Mouse (Mus musculus) hindbrain, embryonic 12.5 days (tissue): ENCODE measurements around the gene Crat. TPM values are rescaled to one million over a fixed set of nuclear protein-coding genes. Genes with fewer than 3 reads are reported as not detected.

Experiments
- ATAC-seq: fragments of 200-750 bp; cut with Nextera tagmentation; 2 replicates; pipeline ENCODE4 v1.8.0; 2017; ENCODE audit warnings: moderate TSS enrichment; ENCODE audit not compliant: low FRiP score
- H3K27ac ChIP-seq: fragments of 300-500 bp; sonication (generic); 2 replicates; pipeline ENCODE4 v1.5.1; 2016; ENCODE audit warnings: mild to moderate bottlenecking
- H3K27me3 ChIP-seq: fragments of 300-500 bp; sonication (generic); 2 replicates; pipeline ENCODE4 v1.6.1; 2016; ENCODE audit warnings: mild to moderate bottlenecking
- H3K36me3 ChIP-seq: fragments of 300-500 bp; sonication (generic); 2 replicates; pipeline ENCODE4 v1.6.1; 2016; ENCODE audit warnings: mild to moderate bottlenecking
- H3K4me1 ChIP-seq: fragments of 300-500 bp; sonication (generic); 2 replicates; pipeline ENCODE4 v1.6.1; 2016
- H3K4me2 ChIP-seq: fragments of 300-500 bp; sonication (generic); replicated peaks from 2 replicates; pipeline ENCODE4 v1.6.1; 2016; ENCODE audit warnings: mild to moderate bottlenecking
- H3K4me3 ChIP-seq: fragments of 300-500 bp; sonication (generic); 2 replicates; pipeline ENCODE4 v1.5.1; 2016; ENCODE audit warnings: mild to moderate bottlenecking
- H3K9ac ChIP-seq: fragments of 300-500 bp; sonication (generic); 2 replicates; pipeline ENCODE4 v1.6.1; 2016; ENCODE audit warnings: mild to moderate bottlenecking, moderate library complexity
- H3K9me3 ChIP-seq: fragments of 300-500 bp; sonication (generic); replicated peaks from 2 replicates; pipeline ENCODE4 v1.6.1; 2016; ENCODE audit warnings: mild to moderate bottlenecking
- WGBS: fragments of 180-500 bp; shearing (Covaris S2); methylation state at CpG from one replicate; pipeline ENCODE4 v1.1.7; 2016; 5-methylcytosine and 5-hydroxymethylcytosine counted together
- microRNA-seq: library from miRNA; unstranded; fragments of <30 nt; microRNA quantifications from one replicate; pipeline ENCODE4, GENCODE M21; 2017
- polyA plus RNA-seq: library from polyadenylated mRNA; unstranded; fragments of >200 nt; fragmentation: Nextera tagmentation; extraction: Ambion mirVana; gene quantifications from 2 replicates; pipeline ENCODE4 v1.2.1, GENCODE M21; 2016

The Crat gene
- polyA plus RNA-seq, 1 experiment from 2014 or later: 23.9 TPM

GRCm38 (mm10) chr2:30357552-30358510 is 57.8 kb downstream of the Crat start:
- no peak for ATAC-seq
- Histone ChIP-seq H3K9me3 (no peaks in the 10 kb centered on the region), H3K4me2 (peak overlapping the region; percentile 78), H3K4me1 (peaks cover 28% of the 10 kb centered on the region), H3K9ac (peak overlapping the region; percentile 80), H3K27me3 (no peaks in the 10 kb centered on the region), H3K36me3 (peaks cover 19% of the 10 kb centered on the region), H3K27ac (no peak overlapping the region), H3K4me3 (peak overlapping the region; percentile 51)
- WGBS: 54% methylated on average over 8 of the region's 8 CpGs

GRCm38 (mm10) chr2:30356906-30357305 is 58.7 kb downstream of the Crat start:
- Histone ChIP-seq H3K4me2 (peak overlapping the region; percentile 78; the same call in 1 of the 2 replicates), H3K9me3 (no peaks in the 10 kb centered on the region), H3K4me3 (no peak overlapping the region), H3K36me3 (peaks cover 19% of the 10 kb centered on the region), H3K4me1 (peaks cover 28% of the 10 kb centered on the region), H3K27ac (no peak overlapping the region), H3K9ac (peak overlapping the region; percentile 45; the same call in 1 of the 2 replicates), H3K27me3 (no peaks in the 10 kb centered on the region)
- ATAC-seq: no peak
- WGBS: 59% methylated on average over 9 of the region's 9 CpGs

- Histone ChIP-seq H3K4me1 (peaks cover 28% of the 10 kb centered on the region), H3K36me3 (peaks cover 20% of the 10 kb centered on the region), H3K27me3 (no peaks in the 10 kb centered on the region), H3K27ac (no peak overlapping the region), H3K4me3 (no peak overlapping the region), H3K4me2 (no peak overlapping the region), H3K9me3 (no peaks in the 10 kb centered on the region), H3K9ac (no peak overlapping the region)
- WGBS: 58% methylated on average over 4 of the region's 4 CpGs
- no peak for ATAC-seq
Measured at GRCm38 (mm10) chr2:30356266-30356665, 59.3 kb downstream of the Crat start.

GRCm38 (mm10) chr2:30355861-30356260 is 59.8 kb downstream of the Crat start:
- no peak overlapping the region for H3K9ac ChIP-seq
- H3K36me3 ChIP-seq: peaks cover 24% of the 10 kb centered on the region
- no peak overlapping the region for H3K27ac ChIP-seq
- no peaks in the 10 kb centered on the region for H3K9me3 ChIP-seq
- H3K4me3 ChIP-seq: no peak overlapping the region
- H3K4me2 ChIP-seq: no peak overlapping the region
- peaks cover 28% of the 10 kb centered on the region for H3K4me1 ChIP-seq
- no peak for ATAC-seq
- WGBS: 70% methylated on average over 4 of the region's 4 CpGs
- no peaks in the 10 kb centered on the region for H3K27me3 ChIP-seq

- Histone ChIP-seq H3K27ac (no peak overlapping the region), H3K27me3 (no peaks in the 10 kb centered on the region), H3K4me2 (no peak overlapping the region), H3K36me3 (peaks cover 70% of the 10 kb centered on the region), H3K4me1 (peaks cover 4% of the 10 kb centered on the region; the same call in 1 of the 2 replicates), H3K9ac (no peak overlapping the region), H3K4me3 (no peak overlapping the region), H3K9me3 (no peaks in the 10 kb centered on the region)
- WGBS: 78% methylated on average over 2 of the region's 2 CpGs
- no peak for ATAC-seq
Measured at GRCm38 (mm10) chr2:30351149-30351548, 64.5 kb downstream of the Crat start.

Small RNAs within 50 kb of the gene (microRNA-seq; reads per million reads assigned to microRNA genes)
- gene Gm47292: not detected

Other genes starting within 250 kb of the Crat start
- gene Endog, start 244.3 kb downstream of the Crat start, polyA plus RNA-seq: 15.7 and 16.2 TPM in 2 replicates
- gene Spout1, start 237.4 kb downstream of the Crat start, polyA plus RNA-seq: 63.7 and 63.9 TPM in 2 replicates
- 10.4 and 13.1 TPM in 2 replicates for gene Kyat1, start 210.0 kb downstream of the Crat start, polyA plus RNA-seq
- gene Lrrc8a, start 178.1 kb downstream of the Crat start, polyA plus RNA-seq: 39.3 and 42.2 TPM in 2 replicates
- gene Gm28035, start 175.2 kb downstream of the Crat start, polyA plus RNA-seq: 0.30 and 0.36 TPM in 2 replicates
- gene Phyhd1, start 149.6 kb downstream of the Crat start, polyA plus RNA-seq: 5.0 and 5.6 TPM in 2 replicates
- gene Gm28038, start 134.8 kb downstream of the Crat start, polyA plus RNA-seq: not detected in 2 replicates
- gene Dolk, start 129.5 kb downstream of the Crat start, polyA plus RNA-seq: 25.5 and 26.2 TPM in 2 replicates
- 33.9 and 36.6 TPM in 2 replicates for gene Nup188, start 129.4 kb downstream of the Crat start, polyA plus RNA-seq
- 113 and 116 TPM in 2 replicates for gene Sh3glb2, start 56.5 kb downstream of the Crat start, polyA plus RNA-seq
- 29.3 and 30.7 TPM in 2 replicates for gene Miga2, start 51.6 kb downstream of the Crat start, polyA plus RNA-seq
- 46.9 and 50.2 TPM in 2 replicates for gene Dolpp1, start 23.6 kb downstream of the Crat start, polyA plus RNA-seq
- gene Ptpa, start 226 bp upstream of the Crat start, polyA plus RNA-seq: 133 and 134 TPM in 2 replicates
- 4.7 and 4.8 TPM in 2 replicates for gene Ier5l, start 58.4 kb upstream of the Crat start, polyA plus RNA-seq
- 0.45 and 0.89 TPM in 2 replicates for gene Cstad, start 179.2 kb upstream of the Crat start, polyA plus RNA-seq